Mouse (Mus musculus): ENCODE measurements around the gene Ptpn6.

Ptpn6 gene

DNA sequence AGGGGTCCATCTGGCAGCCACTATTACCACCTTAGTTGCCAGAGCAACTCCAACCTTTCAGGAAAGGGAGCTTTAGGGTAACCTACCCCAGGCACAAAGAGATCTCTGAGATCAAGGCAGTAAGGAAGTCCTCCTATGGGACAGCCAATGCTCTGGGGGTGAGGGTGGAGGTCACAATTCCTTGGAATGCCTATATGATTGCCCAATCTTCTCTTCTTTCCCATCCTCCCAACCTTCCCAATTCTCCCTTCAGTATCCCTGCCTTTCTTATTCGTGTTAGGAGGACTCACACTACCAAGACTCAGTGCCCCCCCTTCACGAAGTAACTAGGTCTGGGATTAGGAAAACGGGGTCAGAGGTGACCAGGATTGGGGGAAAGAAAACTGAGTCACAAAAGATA is 16.8 kb upstream of the Ptpn6 start:
- DNase-seq: no peak

DNA sequence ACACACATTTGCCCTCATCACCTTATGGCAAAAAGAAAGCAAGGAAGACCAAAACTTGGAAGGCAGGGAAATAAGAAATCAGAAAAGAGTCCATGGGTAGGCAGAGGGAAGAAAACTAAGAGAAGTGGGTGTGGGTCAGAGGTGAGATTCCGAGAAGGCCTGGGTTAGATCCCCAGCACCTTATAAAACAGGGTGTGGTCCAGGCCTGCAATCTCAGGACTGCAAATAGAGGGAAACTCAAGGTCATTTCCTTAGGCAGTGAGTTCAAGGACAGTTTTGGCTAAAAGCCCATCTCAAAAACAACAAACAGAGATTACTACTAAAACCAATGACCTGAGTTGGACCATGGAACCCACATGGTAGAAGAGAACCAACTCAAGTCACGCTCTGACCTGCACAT is 15.3 kb upstream of the Ptpn6 start:
- DNase-seq: no peak

DNA sequence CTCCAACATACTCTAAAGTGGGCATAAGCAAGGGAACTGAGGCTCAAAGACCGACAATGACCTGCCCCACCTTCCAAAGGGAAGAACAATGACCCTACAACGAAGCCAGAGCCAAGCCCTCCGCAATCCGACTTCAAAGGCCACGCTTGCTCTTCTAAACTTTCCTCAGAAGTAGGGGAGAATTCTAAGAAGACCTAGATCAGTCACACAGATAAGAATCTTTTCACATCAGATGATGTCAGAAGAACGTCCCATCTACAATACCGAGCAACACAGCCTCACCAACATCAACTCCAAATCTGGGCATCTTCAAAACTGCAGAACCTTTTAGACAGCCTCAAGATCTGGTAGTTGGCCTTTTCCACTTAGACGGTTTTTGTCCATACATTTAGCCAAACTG is 11.9 kb upstream of the Ptpn6 start:
- no peak for DNase-seq

DNA sequence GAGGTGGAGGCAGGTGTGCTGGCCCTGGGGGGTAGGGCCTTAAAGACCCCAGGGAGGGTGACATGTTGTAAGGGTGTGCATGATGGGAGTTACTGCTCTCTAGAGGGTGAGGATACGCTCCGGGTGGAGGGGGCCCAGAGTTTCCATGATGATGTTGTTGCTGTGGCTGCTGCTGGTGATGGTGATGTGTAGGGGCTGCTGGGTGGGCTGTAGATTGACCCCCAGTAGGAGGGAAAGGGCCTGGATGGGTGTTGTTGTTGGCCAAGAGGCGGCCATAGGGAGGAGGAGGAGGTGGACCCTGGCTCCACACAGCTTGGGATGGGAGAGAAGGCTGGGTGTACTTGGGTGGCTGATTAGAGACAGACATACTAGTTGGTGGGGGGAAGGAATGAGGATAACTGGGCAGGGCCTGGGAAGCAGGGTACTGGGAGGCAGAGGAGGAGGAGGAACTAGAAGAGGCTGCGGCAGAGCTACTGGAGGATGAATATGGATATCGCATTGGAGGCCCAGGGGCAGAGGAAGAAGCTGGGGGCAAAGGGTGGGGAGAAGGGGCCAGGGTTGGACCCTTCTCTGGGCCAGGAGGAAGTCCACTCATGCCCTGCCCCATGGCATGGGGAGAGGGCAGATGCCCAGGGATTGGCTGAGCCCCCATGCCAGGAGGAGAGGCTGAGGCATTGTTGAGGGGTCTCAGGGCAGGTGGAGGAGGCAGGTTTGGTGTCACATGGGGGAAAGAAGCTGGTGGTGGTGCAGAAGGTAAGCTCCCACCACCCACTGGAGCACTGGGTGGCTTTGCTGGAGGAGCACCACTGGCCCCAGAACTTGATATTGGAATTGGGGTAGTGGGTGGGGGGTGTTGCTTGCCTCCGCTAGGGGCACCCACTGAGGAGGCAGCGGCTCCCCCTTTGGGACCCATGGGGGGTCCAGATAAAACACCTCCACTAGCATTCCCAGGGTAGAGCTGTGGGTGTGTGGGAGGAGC is 8.4 kb upstream of the Ptpn6 start:
- no peak for DNase-seq

DNA sequence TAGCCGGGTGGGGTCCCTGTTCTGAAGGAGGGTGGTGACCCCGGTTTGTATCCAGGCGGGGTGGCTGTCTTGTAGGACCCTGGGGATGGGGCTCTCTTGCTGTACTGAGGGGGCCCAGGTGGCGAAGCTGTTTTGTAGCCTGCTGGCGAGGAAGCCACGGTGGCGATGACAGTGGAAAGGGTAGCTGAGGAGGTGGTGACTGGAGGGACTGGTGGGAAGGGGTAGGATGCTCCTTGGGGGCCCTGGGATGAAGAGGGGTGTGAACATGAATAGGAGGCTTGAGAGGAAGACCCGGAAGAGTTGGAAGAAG is 7.7 kb upstream of the Ptpn6 start:
- no peak for DNase-seq

DNA sequence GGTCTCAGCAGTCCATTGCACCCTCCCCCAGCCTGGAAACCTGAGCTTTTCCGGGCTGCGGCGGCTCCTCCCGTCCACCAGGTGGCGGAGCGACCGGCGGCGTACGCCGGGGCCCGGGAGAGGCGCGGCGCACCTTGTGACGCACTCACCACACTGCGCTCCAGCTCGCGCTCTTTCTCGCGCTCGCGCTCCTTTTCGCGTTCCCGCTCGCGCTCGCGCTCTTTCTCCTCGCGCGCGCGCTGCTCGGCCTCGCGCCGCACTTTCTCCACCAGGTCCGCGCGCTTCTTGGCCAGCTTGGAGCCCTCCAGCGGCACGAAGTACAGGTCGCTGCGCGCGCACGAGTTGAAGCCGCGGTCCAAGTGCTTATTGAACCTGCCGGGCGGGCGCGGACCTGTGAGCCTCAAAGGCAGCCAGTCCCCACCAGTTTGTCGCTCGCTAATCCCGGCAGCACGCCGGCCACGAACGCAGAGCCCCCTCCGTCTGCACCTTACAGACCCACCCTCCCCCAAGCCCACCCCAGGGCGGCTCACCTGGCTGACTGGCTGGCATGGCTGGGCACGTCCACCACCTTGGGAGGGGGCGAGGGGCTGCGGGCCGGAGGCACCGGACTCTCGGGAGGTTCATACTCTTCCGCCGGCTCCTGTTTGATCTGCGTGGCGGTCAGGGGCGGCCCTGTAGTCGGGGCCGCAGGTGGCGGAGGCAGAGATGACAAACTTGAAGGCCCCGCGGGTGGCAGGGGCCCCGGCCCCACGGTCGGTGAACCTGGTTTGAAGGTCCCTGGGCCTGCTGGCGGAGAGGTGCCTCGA is 7.2 kb upstream of the Ptpn6 start:
- peak; percentile 95 for DNase-seq

DNA sequence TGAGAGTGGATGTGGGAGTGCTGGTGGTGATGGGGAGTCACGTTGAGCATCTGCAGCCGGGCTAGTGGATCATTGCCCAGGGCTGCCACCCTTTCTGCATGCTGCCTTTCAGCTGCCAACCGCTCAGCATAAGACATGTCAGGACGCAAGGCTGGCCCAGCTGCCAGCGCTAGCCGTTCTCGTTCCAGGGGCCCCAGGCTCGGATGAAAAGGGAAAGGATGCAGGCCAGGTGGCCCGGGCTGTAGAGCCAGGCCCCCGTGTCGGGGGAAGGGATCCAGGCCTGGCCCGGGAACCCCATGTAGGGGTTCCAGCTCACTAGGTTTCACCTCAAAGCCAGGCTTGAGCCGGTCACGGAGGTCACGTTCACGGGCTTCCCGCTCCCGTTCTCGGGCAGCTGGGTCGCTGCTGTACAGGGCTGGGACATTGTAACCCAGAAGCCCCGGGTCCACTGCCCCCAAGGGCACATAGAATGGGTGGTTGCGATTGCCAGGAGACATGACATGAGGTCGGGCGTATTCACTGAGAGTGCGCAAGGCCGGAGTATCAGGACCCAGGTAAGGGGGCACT is 6.3 kb upstream of the Ptpn6 start:
- DNase-seq: no peak

DNA sequence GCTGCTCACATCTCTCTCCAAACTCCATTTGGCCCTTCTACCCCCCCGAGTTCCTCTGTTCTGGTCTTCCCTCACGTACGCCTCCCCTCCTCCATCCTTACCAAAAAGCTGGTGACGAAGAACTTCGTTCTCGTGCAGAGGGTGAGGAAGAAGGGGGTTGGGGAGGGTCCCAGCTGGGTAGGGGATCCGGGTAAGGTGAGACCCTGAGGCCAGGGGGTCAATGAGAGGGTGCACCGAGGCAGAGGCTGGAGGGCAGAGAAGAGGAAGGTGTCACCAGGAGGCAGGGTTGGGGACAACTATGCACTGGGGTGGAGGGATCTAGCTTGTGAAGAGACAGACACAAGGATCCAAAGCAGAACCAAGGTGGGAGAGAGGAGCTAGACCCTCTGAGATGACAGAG is 5.1 kb upstream of the Ptpn6 start:
- no peak for DNase-seq

DNA sequence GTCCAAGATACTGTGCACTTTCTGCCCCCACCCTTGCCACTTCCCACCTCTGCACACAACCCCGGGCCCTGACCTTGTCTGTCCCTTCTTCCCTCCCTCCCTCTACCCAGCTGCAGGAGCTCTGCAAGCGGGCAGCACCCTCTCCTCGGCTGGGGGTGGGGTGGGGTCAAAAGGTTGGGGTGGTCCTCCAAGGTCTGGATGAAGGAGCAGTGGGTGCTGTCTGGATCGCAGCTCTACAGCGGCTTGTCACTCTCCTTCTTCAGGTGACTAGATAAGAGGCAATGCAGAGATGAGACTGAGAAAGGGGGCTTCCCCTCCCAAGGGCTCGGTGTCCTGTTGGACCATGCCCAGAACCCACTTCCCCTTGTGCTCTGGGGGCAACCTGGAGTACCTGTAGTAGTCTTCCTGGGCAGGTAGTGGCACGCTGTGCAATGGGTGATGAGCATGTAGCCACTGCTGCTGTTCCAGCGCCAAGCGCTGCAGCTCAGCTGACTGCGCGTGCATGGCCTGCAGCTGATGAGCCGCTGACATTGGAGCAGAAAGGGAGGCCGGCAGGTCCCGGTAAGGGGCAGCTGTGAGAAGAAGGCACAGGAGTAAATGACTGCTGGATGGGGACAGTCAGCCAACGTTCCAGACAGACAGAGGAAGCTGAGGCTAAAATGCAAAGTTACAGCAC is 4.5 kb upstream of the Ptpn6 start:
- no peak for DNase-seq

DNA sequence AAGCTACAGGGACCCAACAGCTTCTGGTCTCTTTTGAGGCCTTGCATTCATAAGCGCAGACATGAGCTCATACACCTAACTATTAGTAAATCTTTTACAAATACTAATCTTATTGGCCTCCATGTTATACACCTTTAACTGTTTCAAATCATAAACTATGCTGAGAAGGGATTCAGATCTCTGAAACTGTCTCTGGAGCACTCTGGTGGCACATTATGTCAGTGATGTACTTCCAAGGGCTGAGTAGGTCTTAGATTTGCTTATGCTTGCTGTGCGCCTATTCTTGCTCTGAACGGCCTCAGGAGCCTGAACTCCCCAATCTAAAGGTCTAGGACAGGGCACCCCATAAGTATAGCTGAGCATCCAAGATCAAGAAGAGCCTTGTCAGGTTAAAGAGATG is 3.3 kb upstream of the Ptpn6 start:
- no peak for DNase-seq

DNA sequence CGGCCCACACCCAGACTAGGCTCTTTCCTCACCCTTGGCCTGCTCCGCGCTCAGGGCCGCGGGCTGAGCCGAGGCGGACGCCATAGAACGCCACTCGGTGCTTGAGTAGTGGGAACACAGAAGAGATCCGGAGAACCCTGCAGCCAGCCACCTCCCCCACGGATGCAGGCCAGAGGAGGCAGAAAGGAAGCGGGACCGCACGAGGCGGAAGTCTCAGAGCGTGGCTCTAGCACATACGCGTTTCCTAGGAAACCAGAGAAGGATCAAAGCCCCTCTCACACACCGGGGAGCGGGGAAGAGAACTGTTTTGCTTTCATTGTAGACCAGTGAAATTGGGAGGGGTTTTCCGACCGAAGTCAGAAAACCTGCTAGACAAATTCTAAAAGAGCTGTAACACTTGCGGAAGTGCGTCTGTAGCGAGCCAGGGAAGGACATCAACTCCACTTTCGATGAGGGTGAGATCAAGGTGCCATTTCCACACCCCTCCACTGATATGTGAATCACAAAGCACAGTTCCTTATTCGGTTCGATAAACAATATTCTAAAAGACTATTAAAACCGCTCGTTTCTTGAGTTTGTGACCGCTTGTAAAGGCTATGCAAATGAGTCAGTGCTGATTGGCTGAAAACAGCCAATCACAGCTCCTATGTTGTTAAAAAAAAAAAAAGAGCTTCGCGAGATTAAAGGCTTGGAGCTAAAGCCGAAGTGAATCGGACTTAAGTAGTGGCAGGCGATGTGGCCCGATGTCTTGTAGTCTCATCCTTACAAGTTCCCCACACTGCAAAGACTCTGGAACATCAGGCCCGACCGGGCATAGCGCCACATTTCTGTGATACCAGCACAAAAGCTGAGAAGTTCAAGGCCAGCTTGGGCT is 2.6 kb upstream of the Ptpn6 start, which contains the start of gene Grcc10:
TSS of gene Grcc10 (minus strand) at position 487 of the 874 bp plus-strand sequence.
- DNase-seq: peak; percentile 91

DNA sequence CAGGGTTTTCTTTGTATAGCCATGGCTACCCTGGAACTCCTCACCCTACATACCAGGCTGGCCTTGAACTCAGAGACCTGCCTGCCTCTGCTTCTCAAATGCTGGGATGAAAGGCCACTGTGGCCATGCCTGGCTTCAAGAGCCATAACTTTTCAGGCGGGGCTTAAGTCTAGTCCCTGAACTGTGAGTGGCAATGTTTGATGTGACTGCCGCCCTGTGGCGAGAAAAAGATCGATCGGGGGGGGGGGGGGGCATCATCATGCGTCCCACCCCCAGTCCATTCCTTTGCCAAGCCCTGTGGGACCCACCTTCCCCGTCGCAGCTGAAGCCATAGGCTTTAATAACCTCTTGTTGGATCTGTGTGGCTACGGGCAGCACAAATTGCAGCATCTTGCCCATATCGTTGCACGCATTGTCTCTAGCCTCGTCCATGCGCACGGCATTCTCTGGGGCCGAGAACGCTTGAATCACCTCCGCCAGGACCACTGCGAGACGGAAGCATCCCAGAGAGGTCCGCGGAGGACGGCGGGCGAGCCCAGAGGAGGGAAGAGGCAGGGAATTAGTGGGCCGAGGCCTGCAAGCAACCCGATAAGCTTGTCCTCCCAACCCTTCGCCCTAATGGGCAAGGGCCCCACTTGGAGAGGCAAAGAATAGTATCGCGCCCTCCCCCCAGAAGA is 1.8 kb upstream of the Ptpn6 start:
- DNase-seq: peak; percentile 57

DNA sequence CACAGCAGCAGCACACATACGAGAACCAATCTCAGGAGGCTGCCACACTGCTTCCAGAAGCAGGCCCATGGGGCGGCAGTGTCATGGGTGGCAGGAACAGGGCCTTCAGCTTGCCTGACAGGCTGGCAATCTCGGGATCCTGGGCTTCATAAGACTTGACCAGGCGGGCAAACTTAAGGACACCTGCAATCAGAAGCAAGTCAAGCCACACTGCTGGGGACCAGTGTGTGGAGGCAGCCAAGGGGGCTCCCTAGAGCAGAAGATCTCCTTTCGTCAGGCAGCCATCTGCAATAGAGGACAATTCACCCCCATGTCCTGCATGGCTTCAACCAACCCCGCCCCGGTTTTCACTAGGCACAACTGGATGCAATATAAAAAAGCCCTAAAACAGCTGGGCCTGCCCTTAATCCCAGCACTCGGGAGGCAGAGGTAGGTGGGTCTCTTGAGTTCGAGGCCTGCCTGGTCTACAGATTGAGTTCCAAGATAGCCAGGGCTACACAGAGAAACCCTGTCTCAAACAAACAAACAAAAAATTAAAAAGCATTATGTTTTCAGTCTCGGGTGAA is 800 bp upstream of the Ptpn6 start:
- no peak for DNase-seq

DNA sequence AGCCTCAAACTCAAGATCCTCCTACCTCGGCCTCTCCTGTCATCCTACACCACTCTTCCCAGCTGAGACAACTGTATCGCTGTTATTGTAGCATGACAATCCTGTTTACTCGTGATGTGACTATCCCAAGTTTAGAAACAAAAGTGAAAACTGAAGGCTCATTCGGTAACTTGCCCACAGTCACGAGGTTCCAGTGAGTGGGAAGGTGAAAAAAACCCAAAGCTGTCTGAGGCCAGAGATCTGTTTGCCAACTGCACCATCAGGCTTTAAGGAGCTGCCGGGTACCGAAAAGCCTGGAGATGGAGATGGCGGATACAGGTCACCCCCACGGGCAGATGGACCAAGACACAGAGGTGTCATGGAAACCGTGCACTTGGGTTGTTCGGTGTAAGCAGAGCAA is 1.5 kb downstream of the Ptpn6 start:
- no peak for DNase-seq

DNA sequence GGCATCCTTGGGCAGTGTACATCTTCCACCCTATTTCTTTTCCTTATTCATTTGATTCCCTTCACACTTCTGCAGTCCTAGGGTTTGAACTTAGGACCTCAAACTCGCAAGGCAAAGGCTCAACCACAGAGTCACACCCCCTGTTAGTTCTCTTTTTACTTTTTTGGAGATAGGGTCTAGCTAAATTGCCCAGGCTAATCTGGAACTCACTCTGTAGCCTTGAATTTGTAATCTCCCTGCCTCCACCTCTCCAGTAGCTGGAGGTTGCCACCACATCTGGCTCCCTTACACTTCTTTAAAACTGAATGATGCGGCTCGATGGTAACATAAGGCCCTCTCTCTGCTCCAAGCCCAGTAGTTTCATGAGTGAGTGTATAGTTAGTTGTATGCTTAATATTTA is 4.1 kb downstream of the Ptpn6 start:
- DNase-seq: no peak

DNA sequence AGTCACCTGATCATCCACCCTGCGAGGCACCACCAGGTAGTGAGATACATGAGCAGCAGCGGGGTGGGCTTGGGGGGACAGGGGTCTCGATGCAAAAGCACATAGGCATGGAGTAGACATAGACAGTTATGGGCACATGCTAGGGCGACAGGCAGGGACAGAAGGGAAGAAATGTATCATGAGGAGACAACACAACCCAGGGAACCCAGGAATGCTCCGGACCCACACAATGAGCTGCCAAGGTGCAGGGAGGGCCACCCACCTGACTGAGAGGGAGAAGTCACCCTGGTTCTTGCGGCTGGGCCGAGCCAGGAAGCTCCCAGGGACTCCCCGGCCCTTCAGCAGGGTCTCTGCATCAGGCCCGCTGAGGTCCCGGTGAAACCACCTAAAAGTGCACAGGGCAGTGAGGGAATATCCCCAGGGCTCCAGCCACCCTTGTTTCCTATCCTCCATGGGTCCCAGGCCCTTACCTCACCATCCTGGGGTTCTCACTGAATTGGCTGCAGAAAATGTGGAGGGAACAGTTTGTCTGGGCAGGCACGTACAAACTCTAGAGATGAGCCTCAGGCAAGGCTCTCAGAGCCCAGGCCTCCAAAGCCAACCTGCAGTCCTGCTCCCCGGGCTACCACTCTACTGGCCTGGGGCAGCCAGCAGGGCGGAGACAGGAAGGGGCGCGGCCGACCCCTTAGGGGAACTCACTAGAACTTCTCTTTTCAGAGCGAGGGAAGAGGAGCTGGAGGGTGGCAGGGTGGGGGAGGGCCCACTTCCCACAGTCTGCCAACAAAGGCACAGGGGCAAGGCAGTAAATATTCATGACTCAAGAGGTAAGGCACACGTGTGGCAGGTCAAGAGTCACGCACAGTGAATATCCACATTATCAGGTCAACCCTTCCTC is 5.8 kb downstream of the Ptpn6 start:
- DNase-seq: no peak

DNA sequence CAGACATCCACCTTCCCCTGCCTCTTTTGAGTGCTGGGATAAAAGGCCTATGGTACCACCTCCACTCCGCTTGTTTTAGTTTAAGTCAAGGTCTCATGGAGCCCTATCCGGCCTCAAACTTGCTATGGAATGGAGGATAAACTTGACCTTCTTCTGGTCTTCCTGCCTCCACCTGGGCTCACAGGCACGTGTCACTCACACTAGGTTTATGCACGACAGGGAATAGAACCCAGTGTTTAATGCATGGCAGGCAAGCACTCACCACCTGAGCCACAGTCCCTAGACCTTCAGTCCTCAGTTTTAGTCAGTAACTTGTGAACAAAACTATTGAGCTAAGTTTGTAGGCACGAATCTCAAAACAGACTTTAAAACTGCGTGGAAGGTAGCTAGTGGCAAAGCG is 7.5 kb downstream of the Ptpn6 start:
- no peak for DNase-seq

DNA sequence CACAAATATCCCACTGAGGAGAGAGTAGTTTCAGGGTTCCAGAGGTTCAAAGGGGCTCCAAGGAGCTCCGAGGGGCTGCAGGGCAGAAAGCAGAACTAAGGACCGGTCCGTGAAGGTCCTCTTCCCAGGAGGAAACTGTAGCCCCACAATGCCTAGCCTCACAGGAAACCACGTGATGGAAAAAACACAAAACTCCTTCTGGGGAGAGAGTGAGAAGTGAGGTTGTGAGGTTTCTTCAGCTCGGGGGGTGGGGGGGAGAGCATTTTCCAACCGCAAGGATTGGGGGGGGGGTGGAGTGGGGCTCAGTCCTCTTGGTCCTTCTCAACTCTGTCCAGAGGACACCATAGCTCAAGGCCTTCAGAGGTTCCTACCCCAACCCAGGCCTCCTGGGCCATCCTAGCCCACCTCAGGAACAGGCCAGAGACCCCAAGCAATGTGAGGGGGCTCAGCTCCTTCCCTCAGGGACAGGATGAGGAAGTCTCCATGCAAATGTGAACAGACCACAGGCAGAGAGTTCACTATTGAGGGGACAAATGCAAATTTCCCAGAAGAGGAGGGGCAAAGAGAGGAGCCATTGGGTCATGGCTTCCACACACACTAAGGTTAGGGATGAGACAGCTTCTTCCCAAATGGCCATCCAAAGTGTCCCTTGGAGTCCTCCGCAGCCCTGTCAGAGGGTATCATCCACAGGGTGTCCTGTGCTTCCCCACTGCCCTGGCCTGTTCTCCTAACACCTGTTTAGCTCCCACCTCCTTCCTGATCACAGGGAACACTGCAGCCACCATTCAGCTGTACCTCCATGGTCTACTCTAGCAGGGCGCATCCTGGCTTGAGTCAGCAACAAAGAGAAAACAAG is 8.4 kb downstream of the Ptpn6 start:
- DNase-seq: no peak

DNA sequence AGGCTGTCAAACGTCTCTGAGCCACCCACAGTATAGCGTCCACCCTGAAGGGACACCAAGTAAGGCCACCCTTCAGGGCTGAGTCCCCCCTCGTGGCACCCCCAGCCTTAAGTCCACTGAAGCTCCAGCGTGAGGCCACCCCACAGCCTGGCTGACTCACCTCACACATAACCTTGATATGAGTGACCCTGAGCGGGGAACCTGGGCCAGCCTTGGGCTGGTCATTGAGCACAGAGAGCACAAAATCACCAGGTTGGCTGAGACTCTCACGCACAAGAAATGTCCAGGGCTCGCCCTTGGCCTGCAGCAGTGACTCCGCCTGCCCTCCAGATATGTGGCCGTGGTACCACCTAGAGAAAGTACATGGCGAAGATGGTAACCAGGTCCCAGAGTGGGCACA is 9.9 kb downstream of the Ptpn6 start:
- DNase-seq: no peak
